Mouse (Mus musculus): ENCODE results near the gene Fam193a. TPM values are rescaled to one million over a fixed set of nuclear protein-coding genes. Genes with fewer than 3 reads are reported as not detected.

Fam193a gene
- polyA plus RNA-seq, 1 experiment from 2014 or later, result 10.3 TPM

DNA sequence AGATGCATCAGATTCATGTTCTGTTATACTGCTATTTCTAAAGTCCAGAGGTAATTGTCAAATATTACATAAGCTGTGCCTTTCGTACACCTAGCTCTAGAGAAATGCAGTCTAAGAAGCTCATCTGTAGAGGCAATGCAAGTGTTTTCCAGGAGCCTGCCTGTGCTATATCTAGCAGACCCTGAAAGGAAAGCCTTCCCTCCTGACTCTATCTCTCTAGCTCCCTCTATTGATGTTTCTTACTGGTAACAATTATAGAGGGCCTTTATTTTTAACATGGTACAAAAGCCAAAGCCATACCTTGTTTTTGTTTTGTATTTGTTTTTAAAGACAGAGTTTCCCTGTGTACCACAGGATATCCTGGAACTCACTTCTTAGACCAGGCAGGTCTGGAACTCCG lies 28.1 kb downstream of the Fam193a start:
- no peak for ATAC-seq (ENCODE audit: low read depth)
- no peak overlapping the region for H3K4me2 ChIP-seq (ENCODE audit: low read depth, low read length)
- 90% methylated on average over 2 of the region's 2 CpGs for WGBS
- no peak overlapping the region for H3K4me3 ChIP-seq (ENCODE audit: low read length)
- H3K27ac ChIP-seq (ENCODE audit: low read length), result no peak overlapping the region
- no peaks in the 10 kb centered on the region for H3K9me3 ChIP-seq (ENCODE audit: control insufficient read depth, low read length)
- peaks cover 3% of the 10 kb centered on the region; the same call in 1 of the 2 replicates for H3K4me1 ChIP-seq (replicated peaks; ENCODE audit: control insufficient read depth, insufficient read depth, low read length)
- no peak overlapping the region for H3K9ac ChIP-seq (ENCODE audit: low read length)
- H3K27me3 ChIP-seq (ENCODE audit: control insufficient read depth, insufficient read depth, low read depth, low read length), result no peaks in the 10 kb centered on the region
- no peaks in the 10 kb centered on the region for H3K36me3 ChIP-seq (ENCODE audit: control insufficient read depth, insufficient read depth, low read length)

DNA sequence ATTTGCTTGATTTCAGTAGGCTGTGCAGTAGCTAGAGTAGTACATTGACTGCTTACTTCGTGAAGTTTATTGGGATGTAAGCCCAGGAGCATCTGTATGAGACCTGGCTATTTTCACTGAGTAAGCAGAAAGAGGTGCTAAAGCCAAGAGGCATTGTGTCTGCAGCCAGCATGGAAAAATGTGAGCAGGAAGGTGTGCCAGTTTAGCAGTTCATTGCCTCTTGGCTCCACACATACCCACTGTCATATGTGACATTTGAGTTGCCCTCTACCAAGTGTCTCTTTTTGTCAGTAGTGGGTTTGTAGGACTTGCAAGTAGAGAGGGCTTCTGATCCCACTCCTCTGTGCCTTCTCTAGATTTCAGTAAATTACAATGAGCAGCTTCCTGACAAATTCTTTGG lies 28.6 kb downstream of the Fam193a start:
- Histone ChIP-seq H3K27me3 (ENCODE audit: control insufficient read depth, insufficient read depth, low read depth, low read length) (no peaks in the 10 kb centered on the region), H3K4me2 (ENCODE audit: low read depth, low read length) (no peak overlapping the region), H3K4me1 (replicated peaks; ENCODE audit: control insufficient read depth, insufficient read depth, low read length) (peaks cover 3% of the 10 kb centered on the region; the same call in 1 of the 2 replicates), H3K9ac (ENCODE audit: low read length) (no peak overlapping the region), H3K36me3 (ENCODE audit: control insufficient read depth, insufficient read depth, low read length) (no peaks in the 10 kb centered on the region), H3K4me3 (ENCODE audit: low read length) (no peak overlapping the region), H3K9me3 (ENCODE audit: control insufficient read depth, low read length) (no peaks in the 10 kb centered on the region), H3K27ac (ENCODE audit: low read length) (no peak overlapping the region)
- no peak for ATAC-seq (ENCODE audit: low read depth)
- WGBS, result 72% methylated on average over 1 of the region's 1 CpGs

GRCm38 (mm10) chr5:34407366-34407918 lies 37.7 kb downstream of the Fam193a start:
- no peak overlapping the region for H3K4me3 ChIP-seq (ENCODE audit: low read length)
- no peak for ATAC-seq (ENCODE audit: low read depth)
- H3K9me3 ChIP-seq (ENCODE audit: control insufficient read depth, low read length), result no peaks in the 10 kb centered on the region
- no peak overlapping the region for H3K4me2 ChIP-seq (ENCODE audit: low read depth, low read length)
- H3K4me1 ChIP-seq (replicated peaks; ENCODE audit: control insufficient read depth, insufficient read depth, low read length), result peaks cover 3% of the 10 kb centered on the region; the same call in 1 of the 2 replicates
- 87% methylated on average over 6 of the region's 6 CpGs for WGBS
- no peak overlapping the region for H3K27ac ChIP-seq (ENCODE audit: low read length)
- H3K9ac ChIP-seq (ENCODE audit: low read length), result no peak overlapping the region
- H3K36me3 ChIP-seq (ENCODE audit: control insufficient read depth, insufficient read depth, low read length), result no peaks in the 10 kb centered on the region
- H3K27me3 ChIP-seq (ENCODE audit: control insufficient read depth, insufficient read depth, low read depth, low read length), result no peaks in the 10 kb centered on the region

DNA sequence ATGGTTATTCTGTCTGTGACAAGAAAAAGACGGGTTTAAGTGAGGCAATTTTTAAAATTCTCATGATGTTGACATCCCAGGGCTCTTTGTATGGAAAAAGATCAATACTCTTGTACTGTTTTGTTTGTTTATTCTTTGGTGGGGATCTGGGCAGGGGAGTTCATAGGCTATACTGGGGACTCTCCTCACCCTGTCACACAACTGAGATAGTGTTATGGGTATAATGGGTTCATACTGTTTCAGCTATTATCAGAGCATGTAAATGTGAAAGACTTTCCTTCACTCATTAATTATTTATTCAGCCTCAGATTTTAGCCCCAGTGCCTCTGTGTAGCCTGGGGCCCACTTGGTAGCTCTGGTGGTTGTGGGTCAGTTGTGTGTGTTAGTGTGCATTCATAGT lies 39.3 kb downstream of the Fam193a start:
- no peak overlapping the region for H3K4me2 ChIP-seq (ENCODE audit: low read depth, low read length)
- no peak overlapping the region for H3K27ac ChIP-seq (ENCODE audit: low read length)
- no peaks in the 10 kb centered on the region for H3K9me3 ChIP-seq (ENCODE audit: control insufficient read depth, low read length)
- H3K4me1 ChIP-seq (replicated peaks; ENCODE audit: control insufficient read depth, insufficient read depth, low read length), result no peaks in the 10 kb centered on the region
- H3K27me3 ChIP-seq (ENCODE audit: control insufficient read depth, insufficient read depth, low read depth, low read length), result no peaks in the 10 kb centered on the region
- no peak overlapping the region for H3K4me3 ChIP-seq (ENCODE audit: low read length)
- no peak for ATAC-seq (ENCODE audit: low read depth)
- H3K9ac ChIP-seq (ENCODE audit: low read length), result no peak overlapping the region
- no peaks in the 10 kb centered on the region for H3K36me3 ChIP-seq (ENCODE audit: control insufficient read depth, insufficient read depth, low read length)
- WGBS, result 60% methylated on average over 1 of the region's 1 CpGs

DNA sequence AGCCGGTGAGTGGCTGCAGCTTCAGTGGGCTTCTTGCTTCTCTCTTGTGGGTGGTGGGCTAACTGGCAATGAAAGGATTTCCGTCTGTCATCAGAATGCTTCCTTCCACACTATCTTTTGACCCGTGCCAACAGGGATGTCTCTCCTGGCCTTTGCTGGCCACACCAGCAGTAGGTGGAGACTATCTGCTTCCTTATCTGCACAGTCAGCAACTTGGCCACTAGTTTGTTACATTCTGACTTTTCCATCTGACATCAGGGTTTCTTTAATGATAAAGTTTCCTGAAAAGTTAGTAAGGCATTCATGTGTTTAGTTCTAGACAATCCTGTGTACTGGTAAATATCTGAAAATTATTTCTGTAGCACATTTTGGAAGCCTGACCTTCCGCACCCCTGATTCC lies 41.1 kb downstream of the Fam193a start:
- Histone ChIP-seq H3K27me3 (ENCODE audit: control insufficient read depth, insufficient read depth, low read depth, low read length) (no peaks in the 10 kb centered on the region), H3K4me1 (replicated peaks; ENCODE audit: control insufficient read depth, insufficient read depth, low read length) (no peaks in the 10 kb centered on the region), H3K4me3 (ENCODE audit: low read length) (no peak overlapping the region), H3K27ac (ENCODE audit: low read length) (no peak overlapping the region), H3K9me3 (ENCODE audit: control insufficient read depth, low read length) (no peaks in the 10 kb centered on the region), H3K9ac (ENCODE audit: low read length) (no peak overlapping the region), H3K36me3 (ENCODE audit: control insufficient read depth, insufficient read depth, low read length) (no peaks in the 10 kb centered on the region), H3K4me2 (ENCODE audit: low read depth, low read length) (no peak overlapping the region)
- ATAC-seq (ENCODE audit: low read depth), result no peak
- 75% methylated on average over 4 of the region's 4 CpGs for WGBS

GRCm38 (mm10) chr5:34413921-34414320 lies 44.2 kb downstream of the Fam193a start:
- Histone ChIP-seq H3K4me1 (replicated peaks; ENCODE audit: control insufficient read depth, insufficient read depth, low read length) (no peaks in the 10 kb centered on the region), H3K4me2 (ENCODE audit: low read depth, low read length) (no peak overlapping the region), H3K27ac (ENCODE audit: low read length) (no peak overlapping the region), H3K36me3 (ENCODE audit: control insufficient read depth, insufficient read depth, low read length) (peaks cover 3% of the 10 kb centered on the region; the same call in 1 of the 2 replicates), H3K9me3 (ENCODE audit: control insufficient read depth, low read length) (no peaks in the 10 kb centered on the region), H3K27me3 (ENCODE audit: control insufficient read depth, insufficient read depth, low read depth, low read length) (no peaks in the 10 kb centered on the region), H3K4me3 (ENCODE audit: low read length) (no peak overlapping the region), H3K9ac (ENCODE audit: low read length) (no peak overlapping the region)
- 48% methylated on average over 2 of the region's 2 CpGs for WGBS
- ATAC-seq (ENCODE audit: low read depth), result no peak

GRCm38 (mm10) chr5:34417251-34418008 lies 47.7 kb downstream of the Fam193a start:
- Histone ChIP-seq H3K27ac (ENCODE audit: low read length) (no peak overlapping the region), H3K36me3 (ENCODE audit: control insufficient read depth, insufficient read depth, low read length) (peaks cover 16% of the 10 kb centered on the region), H3K4me3 (ENCODE audit: low read length) (no peak overlapping the region), H3K9me3 (ENCODE audit: control insufficient read depth, low read length) (no peaks in the 10 kb centered on the region), H3K9ac (ENCODE audit: low read length) (no peak overlapping the region), H3K4me2 (ENCODE audit: low read depth, low read length) (no peak overlapping the region), H3K4me1 (replicated peaks; ENCODE audit: control insufficient read depth, insufficient read depth, low read length) (no peaks in the 10 kb centered on the region), H3K27me3 (ENCODE audit: control insufficient read depth, insufficient read depth, low read depth, low read length) (no peaks in the 10 kb centered on the region)
- no peak for ATAC-seq (ENCODE audit: low read depth)
- 64% methylated on average over 3 of the region's 3 CpGs for WGBS

DNA sequence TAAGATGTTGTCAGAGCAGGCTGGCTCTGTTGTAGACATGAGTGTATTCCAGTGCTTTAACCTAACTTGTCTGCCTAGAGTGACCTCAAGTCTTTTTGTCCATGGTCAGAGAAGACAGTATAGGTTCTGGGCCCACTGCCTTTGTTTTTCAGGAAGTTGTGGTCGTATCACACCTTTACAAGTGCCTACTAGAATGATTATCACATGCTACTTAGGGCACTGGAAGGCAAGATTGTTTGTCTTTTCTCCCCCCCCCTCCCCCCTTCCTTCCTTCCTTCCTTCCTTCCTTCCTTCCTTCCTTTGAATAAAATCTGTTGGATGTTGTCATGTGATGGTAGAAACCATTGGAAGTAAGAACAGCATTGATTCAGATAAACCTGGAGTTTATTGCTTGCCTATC lies 49.5 kb downstream of the Fam193a start:
- Histone ChIP-seq H3K36me3 (ENCODE audit: control insufficient read depth, insufficient read depth, low read length) (peaks cover 16% of the 10 kb centered on the region), H3K4me2 (ENCODE audit: low read depth, low read length) (no peak overlapping the region), H3K27ac (ENCODE audit: low read length) (no peak overlapping the region), H3K9me3 (ENCODE audit: control insufficient read depth, low read length) (no peaks in the 10 kb centered on the region), H3K4me3 (ENCODE audit: low read length) (no peak overlapping the region), H3K9ac (ENCODE audit: low read length) (no peak overlapping the region), H3K27me3 (ENCODE audit: control insufficient read depth, insufficient read depth, low read depth, low read length) (no peaks in the 10 kb centered on the region), H3K4me1 (replicated peaks; ENCODE audit: control insufficient read depth, insufficient read depth, low read length) (no peaks in the 10 kb centered on the region)
- ATAC-seq (ENCODE audit: low read depth), result no peak
- 47% methylated on average over 1 of the region's 1 CpGs for WGBS

GRCm38 (mm10) chr5:34430776-34431175 lies 61.0 kb downstream of the Fam193a start:
- no peak overlapping the region for H3K9ac ChIP-seq (ENCODE audit: low read length)
- H3K4me3 ChIP-seq (ENCODE audit: low read length), result no peak overlapping the region
- no peak overlapping the region for H3K4me2 ChIP-seq (ENCODE audit: low read depth, low read length)
- no peaks in the 10 kb centered on the region for H3K27me3 ChIP-seq (ENCODE audit: control insufficient read depth, insufficient read depth, low read depth, low read length)
- ATAC-seq (ENCODE audit: low read depth), result no peak
- peaks cover 49% of the 10 kb centered on the region for H3K36me3 ChIP-seq (ENCODE audit: control insufficient read depth, insufficient read depth, low read length)
- no peaks in the 10 kb centered on the region for H3K9me3 ChIP-seq (ENCODE audit: control insufficient read depth, low read length)
- H3K4me1 ChIP-seq (replicated peaks; ENCODE audit: control insufficient read depth, insufficient read depth, low read length), result no peaks in the 10 kb centered on the region
- 87% methylated on average over 3 of the region's 3 CpGs for WGBS
- H3K27ac ChIP-seq (ENCODE audit: low read length), result no peak overlapping the region

All from lung, embryonic 16.5 days (tissue).